Mouse (Mus musculus): ENCODE measurements around the gene Sult5a1.
A peak's percentile ranks its signal among the peaks of the same experiment; 100 is the strongest.
"Not testable (repeated sequence)": the region's sequence is repeated elsewhere in the genome, so short reads cannot be mapped to it uniquely, and the experiment has no call there.

The Sult5a1 gene

GRCm38 (mm10) chr8:123157888-123158465 lies at the start of gene Sult5a1:
Gene Sult5a1, minus strand, starts transcription at chr8:123158315.
- DNase-seq (ENCODE audit: low spot score) = no peak

GRCm38 (mm10) chr8:123203571-123203970 lies 45.5 kb upstream of the Sult5a1 start:
- no peak for DNase-seq (ENCODE audit: low spot score)

GRCm38 (mm10) chr8:123202288-123202687 lies 44.2 kb upstream of the Sult5a1 start:
- DNase-seq (ENCODE audit: low spot score) = peak; percentile 82

- no peak for DNase-seq (ENCODE audit: low spot score)
Observed at GRCm38 (mm10) chr8:123199864-123200263, 41.7 kb upstream of the Sult5a1 start.

GRCm38 (mm10) chr8:123197016-123197415 lies 38.9 kb upstream of the Sult5a1 start:
- not testable (repeated sequence) for DNase-seq (ENCODE audit: low spot score)

GRCm38 (mm10) chr8:123193771-123194170 lies 35.7 kb upstream of the Sult5a1 start:
- no peak for DNase-seq (ENCODE audit: low spot score)

- DNase-seq (ENCODE audit: low spot score) = no peak
Observed at GRCm38 (mm10) chr8:123191908-123192307, 33.8 kb upstream of the Sult5a1 start.

GRCm38 (mm10) chr8:123190678-123191077 lies 32.6 kb upstream of the Sult5a1 start:
- DNase-seq (ENCODE audit: low spot score) = peak; percentile 71

- no peak for DNase-seq (ENCODE audit: low spot score)
Observed at GRCm38 (mm10) chr8:123188841-123189240, 30.7 kb upstream of the Sult5a1 start.

- no peak for DNase-seq (ENCODE audit: low spot score)
Observed at GRCm38 (mm10) chr8:123188006-123188405, 29.9 kb upstream of the Sult5a1 start.

- peak; percentile 14 for DNase-seq (ENCODE audit: low spot score)
Observed at GRCm38 (mm10) chr8:123185566-123186409, 27.7 kb upstream of the Sult5a1 start, which contains the start of gene Dpep1. Gene Dpep1, plus strand, starts transcription at chr8:123186242.

GRCm38 (mm10) chr8:123181391-123181790 lies 23.3 kb upstream of the Sult5a1 start:
- no peak for DNase-seq (ENCODE audit: low spot score)

- DNase-seq (ENCODE audit: low spot score) = no peak
Observed at GRCm38 (mm10) chr8:123156070-123156773, 1.9 kb downstream of the Sult5a1 start.

- no peak for DNase-seq (ENCODE audit: low spot score)
Observed at GRCm38 (mm10) chr8:123155177-123155576, 2.9 kb downstream of the Sult5a1 start.

GRCm38 (mm10) chr8:123150737-123151171 lies 7.4 kb downstream of the Sult5a1 start:
- DNase-seq (ENCODE audit: low spot score) = no peak

- no peak for DNase-seq (ENCODE audit: low spot score)
Observed at GRCm38 (mm10) chr8:123146390-123146789, 11.7 kb downstream of the Sult5a1 start.

GRCm38 (mm10) chr8:123145279-123145678 lies 12.8 kb downstream of the Sult5a1 start:
- DNase-seq (ENCODE audit: low spot score) = no peak

- peak; percentile 87 for DNase-seq (ENCODE audit: low spot score)
Observed at GRCm38 (mm10) chr8:123141741-123142462, 16.2 kb downstream of the Sult5a1 start.

GRCm38 (mm10) chr8:123138741-123139140 lies 19.4 kb downstream of the Sult5a1 start:
- DNase-seq (ENCODE audit: low spot score) = no peak

GRCm38 (mm10) chr8:123137645-123138077 lies 20.5 kb downstream of the Sult5a1 start:
- DNase-seq (ENCODE audit: low spot score) = peak; percentile 53

- no peak for DNase-seq (ENCODE audit: low spot score)
Observed at GRCm38 (mm10) chr8:123136287-123136686, 21.8 kb downstream of the Sult5a1 start.

- DNase-seq (ENCODE audit: low spot score) = no peak
Observed at GRCm38 (mm10) chr8:123135806-123136205, 22.3 kb downstream of the Sult5a1 start.
